Mouse (Mus musculus) heart, postnatal 0 days (tissue): ENCODE measurements around the gene Olfr43.

Experiments used
- CTCF ChIP-seq: IDR thresholded peaks from 2 replicates; pipeline ENCODE4 v1.5.1; 2016; ENCODE audit warnings: antibody characterized with exemption, control low read depth, low read depth
- EP300 ChIP-seq: IDR thresholded peaks from 2 replicates; pipeline ENCODE4 v1.6.1; 2016; ENCODE audit warnings: antibody characterized with exemption, low read depth

GRCm38 (mm10) chr11:74185949-74186348 lies 25.2 kb downstream of the Olfr43 start, which contains the start of gene Olfr403:
- TF ChIP-seq CTCF (no peak), EP300 (no peak)
